Mouse (Mus musculus) cerebellum, adult 18-20 months (tissue): ENCODE results near the gene Gm20388.

ENCODE experiments used
- DNase-seq, 2 experiments: peaks; one replicate each; pipeline ENCODE4 v3.0.0; 2021

Gene Gm20388

GRCm38 (mm10) chr8:121751407-121751806, 1840.8 kb downstream of the Gm20388 start:
- peak; percentile 53 to 71 for DNase-seq

- DNase-seq = no peak
Observed at GRCm38 (mm10) chr8:121758470-121758869, 1847.8 kb downstream of the Gm20388 start.

- DNase-seq = peak; percentile 64 to 73
Observed at GRCm38 (mm10) chr8:121760484-121760883, 1849.8 kb downstream of the Gm20388 start.

GRCm38 (mm10) chr8:121761480-121761879, 1850.8 kb downstream of the Gm20388 start:
- DNase-seq = no peak

- peak in 1 of 2 experiments; percentile 43 for DNase-seq
Observed at GRCm38 (mm10) chr8:121762999-121763699, 1852.5 kb downstream of the Gm20388 start.

GRCm38 (mm10) chr8:121763700-121764013, 1853.0 kb downstream of the Gm20388 start:
- no peak for DNase-seq

GRCm38 (mm10) chr8:121765594-121766138, 1855.0 kb downstream of the Gm20388 start:
- no peak for DNase-seq

- DNase-seq = no peak
Observed at GRCm38 (mm10) chr8:121769095-121769494, 1858.5 kb downstream of the Gm20388 start.

- peak; percentile 70 to 74 for DNase-seq
Observed at GRCm38 (mm10) chr8:121769621-121770020, 1859.0 kb downstream of the Gm20388 start.

GRCm38 (mm10) chr8:121770845-121771752, 1860.5 kb downstream of the Gm20388 start:
- DNase-seq = no peak

GRCm38 (mm10) chr8:121773876-121774275, 1863.2 kb downstream of the Gm20388 start:
- DNase-seq = peak in 1 of 2 experiments; percentile 58

GRCm38 (mm10) chr8:121782493-121782892, 1871.9 kb downstream of the Gm20388 start:
- DNase-seq = peak; percentile 58 to 62

- no peak for DNase-seq
Observed at GRCm38 (mm10) chr8:121786542-121786941, 1875.9 kb downstream of the Gm20388 start.

- DNase-seq = no peak
Observed at GRCm38 (mm10) chr8:121788786-121789185, 1878.1 kb downstream of the Gm20388 start.

- DNase-seq = no peak
Observed at GRCm38 (mm10) chr8:121792159-121792558, 1881.5 kb downstream of the Gm20388 start.

- DNase-seq = no peak
Observed at GRCm38 (mm10) chr8:121792627-121793026, 1882.0 kb downstream of the Gm20388 start.

GRCm38 (mm10) chr8:121794151-121794550, 1883.5 kb downstream of the Gm20388 start:
- no peak for DNase-seq

GRCm38 (mm10) chr8:121795461-121795860, 1884.8 kb downstream of the Gm20388 start:
- peak; percentile 52 to 59 for DNase-seq

- no peak for DNase-seq
Observed at GRCm38 (mm10) chr8:121796406-121796805, 1885.8 kb downstream of the Gm20388 start.

GRCm38 (mm10) chr8:121798401-121798800, 1887.8 kb downstream of the Gm20388 start:
- DNase-seq = no peak

GRCm38 (mm10) chr8:121804829-121805228, 1894.2 kb downstream of the Gm20388 start:
- DNase-seq = peak in 1 of 2 experiments; percentile 56

GRCm38 (mm10) chr8:121806126-121806525, 1895.5 kb downstream of the Gm20388 start:
- no peak for DNase-seq

GRCm38 (mm10) chr8:121808032-121808431, 1897.4 kb downstream of the Gm20388 start:
- no peak for DNase-seq
